Mouse (Mus musculus): Measurements from ENCODE around the gene Arpp21.

Gene Arpp21

DNA sequence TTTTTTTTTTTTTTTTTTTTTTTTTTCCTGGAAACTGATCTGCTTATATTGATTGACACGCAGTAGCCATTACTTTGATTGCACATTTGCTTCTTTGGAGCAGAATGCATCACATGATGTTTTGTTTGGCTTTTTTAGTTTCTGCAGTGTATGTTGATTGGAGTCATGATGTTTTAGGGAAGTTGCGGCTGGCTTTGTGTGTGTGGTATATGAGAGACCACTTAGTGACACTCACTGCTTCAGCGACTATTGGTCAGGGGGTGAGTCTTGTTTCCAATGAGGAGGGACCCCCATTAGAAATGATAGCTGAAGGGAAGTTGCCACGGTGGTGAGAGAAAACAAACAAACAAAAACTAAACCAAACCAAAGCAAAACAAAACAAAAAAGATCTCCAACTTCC is 55.7 kb downstream of the Arpp21 start:
- DNase-seq (ENCODE audit: low read depth, low spot score) = no peak

DNA sequence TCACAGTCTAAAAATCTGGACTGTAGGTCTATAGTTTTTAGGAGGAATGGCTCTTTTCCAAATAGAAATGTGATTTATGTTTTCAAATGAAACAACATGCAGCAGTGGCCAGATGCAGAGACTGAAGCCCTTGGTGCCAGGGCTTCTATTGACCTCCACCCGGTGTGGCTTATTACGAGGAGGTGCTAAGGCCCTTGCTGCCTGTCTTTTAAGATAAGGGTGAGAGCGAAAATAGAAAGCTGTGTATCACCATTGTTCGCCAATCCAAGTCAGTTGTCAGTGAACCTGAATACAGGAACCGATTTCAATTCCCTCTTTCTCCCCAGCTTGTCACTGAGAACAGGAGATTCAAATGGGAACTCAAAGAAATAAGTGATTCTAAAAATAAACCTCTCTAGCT is 57.3 kb downstream of the Arpp21 start:
- no peak for DNase-seq (ENCODE audit: low read depth, low spot score)

DNA sequence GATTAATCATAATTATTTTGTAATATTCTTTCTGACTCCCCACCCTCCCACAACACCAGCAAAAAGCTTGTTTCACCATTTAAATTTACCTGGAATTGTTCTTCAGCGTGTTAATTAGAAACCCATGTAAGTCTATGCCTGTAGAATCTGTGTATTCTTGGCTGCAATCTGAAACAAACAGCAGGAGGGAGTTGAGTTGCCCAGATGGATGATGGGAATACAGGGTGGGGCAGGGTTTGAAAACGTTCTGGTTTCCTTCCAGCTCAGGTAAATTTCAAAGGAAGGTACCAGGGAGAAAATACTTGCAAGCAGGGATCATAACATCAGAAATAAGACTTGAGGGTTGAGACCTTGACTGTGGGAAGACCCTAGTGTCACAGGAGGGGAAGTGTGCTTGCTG is 58.2 kb downstream of the Arpp21 start:
- DNase-seq (ENCODE audit: low read depth, low spot score) = no peak

DNA sequence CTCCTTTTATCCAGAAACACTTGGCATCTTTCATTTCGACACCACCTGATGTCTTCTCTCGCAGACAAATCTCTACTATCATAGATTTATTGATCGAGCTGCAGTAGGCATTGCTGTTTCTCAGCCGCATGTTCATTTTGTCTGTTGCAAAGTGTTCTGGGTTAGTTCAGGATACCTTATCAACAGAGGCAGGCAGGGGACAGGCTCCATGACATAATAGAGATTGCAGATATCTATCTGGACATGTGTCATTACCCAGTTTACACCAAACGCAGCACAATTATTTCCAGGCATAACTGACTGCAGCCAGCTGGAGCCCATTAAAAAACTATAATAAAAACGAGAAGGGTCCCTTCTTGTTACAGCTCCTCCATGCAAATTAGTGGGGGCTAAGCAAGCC is 59.4 kb downstream of the Arpp21 start:
- DNase-seq (ENCODE audit: low read depth, low spot score) = no peak

DNA sequence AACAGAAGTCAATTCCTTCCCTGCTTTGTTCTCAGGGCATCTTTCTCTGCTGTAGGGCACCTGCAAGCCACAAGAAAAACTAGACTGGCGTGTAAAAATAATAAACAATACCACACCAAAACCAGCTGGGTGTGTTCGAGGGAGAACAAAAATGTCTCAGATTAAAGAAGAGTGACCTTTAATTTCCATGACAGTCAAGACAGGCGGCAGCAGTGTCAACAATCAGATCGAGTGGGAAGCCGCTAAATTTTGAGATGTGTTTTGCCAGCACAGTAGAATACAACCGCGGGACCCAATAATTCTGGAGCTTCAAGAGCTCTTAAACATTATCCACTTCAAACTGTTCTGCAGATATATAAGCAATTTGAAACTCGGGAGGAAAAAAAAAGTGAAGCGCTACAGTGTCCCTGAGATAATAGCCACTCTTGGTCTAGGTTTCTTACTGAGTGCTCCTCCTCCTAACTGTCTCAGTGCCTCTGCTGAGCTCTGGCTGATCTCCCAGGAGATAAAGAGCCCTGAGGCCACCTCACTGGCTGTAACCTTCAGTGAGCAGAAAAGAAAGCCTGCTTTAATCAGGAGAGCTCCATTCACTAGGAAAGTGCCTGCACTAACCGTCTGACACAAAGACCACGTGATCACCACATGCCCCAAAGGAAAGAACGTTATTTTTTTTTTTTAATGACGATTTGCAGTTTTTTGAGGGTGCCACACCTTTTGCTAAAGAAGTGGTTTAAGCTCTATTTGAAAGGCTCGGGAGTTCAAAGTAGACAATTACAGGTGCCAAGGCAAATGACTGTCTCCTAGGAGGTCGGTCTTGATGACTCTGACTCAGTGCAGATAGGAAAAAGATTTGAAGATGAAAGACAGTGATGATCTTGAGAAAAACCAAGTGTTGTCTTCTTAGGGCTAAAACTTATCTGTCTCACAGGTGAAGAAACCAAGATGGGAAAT is 61.1 kb downstream of the Arpp21 start:
- no peak for DNase-seq (ENCODE audit: low read depth, low spot score)

DNA sequence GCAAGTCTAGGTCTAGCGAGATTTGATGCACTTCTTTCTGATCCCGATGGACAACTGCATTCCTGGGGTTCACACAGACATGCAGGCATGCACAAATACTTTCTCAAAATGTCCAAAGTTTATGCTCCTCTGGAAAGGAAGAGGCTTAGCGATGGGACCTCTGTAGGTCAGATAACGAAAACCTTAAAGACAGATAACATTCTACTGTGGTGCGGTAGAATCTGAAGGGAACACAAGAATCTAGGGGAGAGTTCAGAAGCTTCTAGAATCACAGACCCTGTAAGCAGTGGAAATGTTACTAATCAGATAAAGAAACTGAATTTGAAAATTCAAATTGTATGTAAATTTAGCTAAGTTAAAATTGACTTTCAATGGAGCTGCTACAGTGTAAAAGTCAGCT is 62.0 kb downstream of the Arpp21 start:
- no peak for DNase-seq (ENCODE audit: low read depth, low spot score)

DNA sequence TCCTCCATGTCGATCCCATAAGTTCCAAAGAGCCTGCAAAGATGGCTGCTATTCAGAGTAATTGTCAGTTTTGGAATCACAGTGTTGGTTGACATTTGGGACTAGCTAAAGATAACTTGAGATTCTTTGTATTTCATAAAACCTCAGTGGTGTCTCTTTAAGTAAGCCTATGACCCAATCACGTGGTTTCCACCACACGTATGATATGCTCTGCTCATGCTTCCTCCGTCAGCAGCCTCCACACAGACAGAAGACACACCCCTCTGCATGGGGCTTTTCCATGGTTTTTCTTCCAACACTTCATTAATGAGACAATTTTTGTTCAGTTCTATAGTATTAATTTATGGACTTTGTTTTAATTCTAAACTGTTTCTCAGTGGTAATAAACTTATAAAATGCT is 71.1 kb downstream of the Arpp21 start:
- DNase-seq (ENCODE audit: low read depth, low spot score) = no peak

DNA sequence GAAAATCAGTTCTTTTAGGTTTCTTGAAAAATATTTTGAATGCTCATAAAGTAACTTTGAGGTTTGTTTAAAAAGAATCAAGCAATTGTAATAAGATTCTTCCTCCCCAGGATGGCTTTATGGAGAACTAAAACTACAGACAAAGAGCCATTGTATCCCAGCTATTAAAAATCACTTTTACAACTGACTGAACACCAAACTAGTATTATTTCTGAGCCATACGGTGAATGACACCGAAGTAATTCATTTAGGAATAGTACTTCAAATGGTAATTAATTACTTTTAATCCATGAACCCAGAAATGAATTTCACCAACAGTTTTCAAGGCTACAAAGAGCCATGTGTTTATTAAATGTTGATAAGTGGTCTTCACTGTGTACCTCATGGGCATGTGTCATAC is 74.8 kb downstream of the Arpp21 start:
- no peak for DNase-seq (ENCODE audit: low read depth, low spot score)

DNA sequence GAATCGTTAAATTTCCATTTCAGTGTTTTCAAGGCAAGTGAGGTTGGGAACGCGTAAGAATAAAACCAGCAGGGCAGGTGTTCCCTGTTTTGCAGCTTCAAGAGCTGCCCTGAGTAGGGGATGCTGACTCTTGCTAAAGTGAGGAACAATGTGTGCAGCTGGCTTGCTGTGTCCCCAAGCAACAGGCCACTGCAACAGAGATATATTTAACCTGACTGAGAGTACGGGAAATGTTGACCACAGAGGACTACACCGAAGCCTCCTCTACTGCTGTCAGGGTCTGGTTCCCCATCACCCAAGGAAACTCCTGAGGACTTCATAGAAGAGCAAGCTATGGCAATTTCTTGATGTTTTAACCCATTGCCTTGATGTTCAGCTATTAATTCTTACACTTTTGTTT is 81.8 kb downstream of the Arpp21 start:
- DNase-seq (ENCODE audit: low read depth, low spot score) = no peak

DNA sequence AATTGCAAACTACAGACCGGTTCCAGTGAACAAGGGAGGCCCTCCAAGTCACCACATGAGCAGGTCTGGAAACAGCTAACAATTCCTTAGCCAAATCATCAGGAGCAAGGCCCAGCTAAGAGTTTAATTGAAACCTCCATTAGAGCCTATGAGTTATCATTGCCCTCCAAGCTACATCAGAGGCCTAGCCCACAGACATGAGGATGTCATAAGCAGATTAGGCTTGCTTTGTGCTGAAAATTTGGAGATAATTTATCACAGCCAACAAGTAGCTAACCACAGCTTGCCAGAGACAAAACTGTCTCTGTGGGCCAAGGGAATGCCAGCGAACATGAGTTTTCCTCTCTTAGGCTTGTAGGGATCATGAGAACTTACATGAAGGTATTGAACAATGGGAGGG is 83.0 kb downstream of the Arpp21 start:
- DNase-seq (ENCODE audit: low read depth, low spot score) = no peak

DNA sequence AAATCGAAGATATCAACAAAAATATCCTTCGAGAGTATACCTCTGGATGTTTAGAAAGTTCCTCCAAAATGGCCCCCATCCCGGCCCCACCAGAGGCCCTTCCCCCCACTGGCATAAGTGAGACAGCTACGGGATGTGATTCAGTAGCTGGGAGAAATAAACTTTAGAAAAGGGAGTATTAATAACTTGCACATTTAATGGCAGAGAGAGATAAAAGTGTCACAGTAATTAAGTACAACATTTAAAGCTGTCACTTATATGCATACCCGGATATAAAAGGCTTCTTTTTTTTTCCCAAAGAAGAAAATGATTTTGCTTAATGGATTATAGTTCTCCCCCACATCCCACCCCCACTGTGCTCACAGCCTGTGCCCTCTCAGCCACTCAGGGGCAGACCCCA is 84.6 kb downstream of the Arpp21 start:
- no peak for DNase-seq (ENCODE audit: low read depth, low spot score)

DNA sequence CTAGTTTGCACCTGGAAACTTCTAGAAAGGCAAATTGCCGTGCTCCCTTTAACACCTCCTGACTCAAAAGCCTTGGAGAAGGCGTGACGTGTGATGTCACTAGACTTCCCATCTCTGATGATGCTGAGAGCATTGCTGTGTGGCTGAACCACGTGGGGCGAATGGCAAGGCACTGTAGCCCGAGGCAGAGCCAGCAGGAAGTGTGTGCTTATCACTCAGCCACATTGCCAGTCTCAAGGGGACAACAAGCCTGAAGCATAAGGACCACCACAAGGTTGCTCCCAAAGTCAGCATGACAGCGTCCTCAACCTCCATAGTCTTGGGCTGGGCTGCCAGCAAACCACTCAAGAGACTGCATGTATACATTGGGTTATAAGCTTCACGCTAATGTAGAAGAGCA is 95.1 kb downstream of the Arpp21 start:
- DNase-seq (ENCODE audit: low read depth, low spot score) = no peak

DNA sequence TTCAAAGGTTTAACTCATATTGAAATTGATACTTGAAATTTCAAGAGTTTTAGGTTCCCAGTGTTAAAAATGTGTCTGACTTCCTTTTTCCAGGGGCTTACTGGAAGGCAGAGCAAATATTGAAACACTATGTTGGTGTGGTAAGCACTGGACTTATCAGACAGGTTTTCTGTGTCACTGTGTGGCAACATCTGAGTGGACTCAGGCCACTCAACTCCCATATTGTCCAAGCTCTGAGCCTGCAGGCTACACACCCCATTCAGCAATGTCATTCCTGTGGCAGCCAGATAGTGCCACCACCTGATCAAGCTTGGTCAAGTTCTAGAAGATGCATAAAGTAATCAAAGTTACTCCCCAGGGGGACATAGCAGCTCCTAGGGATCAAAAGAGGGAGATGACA is 97.9 kb downstream of the Arpp21 start:
- no peak for DNase-seq (ENCODE audit: low read depth, low spot score)

DNA sequence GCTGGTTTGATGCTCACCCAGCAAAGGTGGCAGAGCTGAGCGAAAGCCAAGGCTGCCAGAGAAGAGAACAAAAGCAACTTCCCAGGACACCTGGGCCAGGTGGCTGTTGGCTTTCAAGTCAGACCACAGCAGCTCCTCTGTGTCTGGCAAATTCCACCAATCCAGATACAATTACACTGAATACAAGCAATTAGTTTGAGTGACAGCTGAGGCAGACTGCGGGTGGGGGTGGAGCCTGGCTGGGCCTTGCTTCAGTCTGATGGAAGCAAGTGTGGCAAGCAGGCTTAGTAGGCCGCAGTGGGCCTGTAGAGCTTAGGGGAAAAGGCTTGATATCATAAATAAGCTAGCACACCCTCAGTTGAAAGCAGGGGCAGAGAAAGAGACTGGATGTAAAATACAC is 104.9 kb downstream of the Arpp21 start:
- no peak for DNase-seq (ENCODE audit: low read depth, low spot score)

DNA sequence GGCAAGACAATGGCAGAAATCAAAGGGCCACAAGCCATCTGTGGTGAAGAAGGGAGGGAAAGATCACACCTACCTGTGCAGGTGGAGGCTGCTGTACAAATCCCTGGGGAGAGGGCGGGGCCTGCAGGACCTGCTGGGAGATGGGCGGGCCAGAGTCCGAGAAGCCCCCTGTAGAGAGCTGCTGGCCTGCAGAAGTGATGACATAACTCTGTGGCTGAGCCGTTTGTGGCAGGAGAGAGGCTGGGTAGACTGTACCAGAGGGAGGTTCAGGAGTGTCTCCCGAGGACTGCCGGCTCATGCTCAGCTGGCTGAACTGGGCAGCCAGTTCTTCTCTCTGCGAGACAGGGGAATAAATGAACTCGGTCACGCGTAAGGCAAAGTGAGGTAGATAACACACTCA is 111.1 kb downstream of the Arpp21 start:
- no peak for DNase-seq (ENCODE audit: low read depth, low spot score)

DNA sequence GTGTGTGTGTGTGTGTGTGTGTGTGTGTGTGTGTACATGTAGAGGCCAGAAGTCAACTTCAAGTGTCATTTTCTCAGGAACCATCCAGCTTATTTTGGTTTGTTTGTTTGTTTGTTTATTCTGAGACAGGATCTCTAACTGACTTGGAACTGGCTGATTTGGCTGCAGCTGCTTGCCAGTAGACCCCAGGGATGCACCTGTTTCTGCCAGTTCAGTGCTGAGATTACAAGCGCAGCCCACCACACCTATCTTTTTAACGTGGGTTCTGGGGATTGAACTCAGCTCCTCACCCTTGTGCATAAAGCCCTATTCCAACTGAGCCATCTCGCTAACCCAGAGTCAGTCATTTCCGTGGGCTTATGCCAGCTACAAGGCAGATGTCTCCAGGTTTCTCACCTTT is 111.6 kb downstream of the Arpp21 start:
- no peak for DNase-seq (ENCODE audit: low read depth, low spot score)

DNA sequence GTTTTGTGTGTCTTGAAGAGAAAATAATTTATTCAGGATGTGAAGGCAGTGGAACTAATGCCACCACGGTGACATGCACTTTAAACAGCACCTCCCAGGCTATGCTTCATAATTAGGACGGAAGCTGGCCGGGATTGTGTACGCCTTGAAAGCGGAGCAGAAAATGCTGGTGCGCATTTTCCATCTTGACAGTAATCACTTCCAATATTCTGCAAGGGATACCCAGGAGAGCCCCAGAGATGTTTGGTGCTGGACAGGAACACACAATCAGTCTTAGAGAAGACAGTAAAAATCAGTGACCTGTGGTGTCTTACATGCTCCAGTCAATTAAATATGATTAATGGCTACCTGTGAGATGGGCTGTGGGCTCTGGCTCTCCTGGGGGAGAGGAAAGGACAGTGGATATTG is 112.3 kb downstream of the Arpp21 start:
- DNase-seq (ENCODE audit: low read depth, low spot score) = no peak

DNA sequence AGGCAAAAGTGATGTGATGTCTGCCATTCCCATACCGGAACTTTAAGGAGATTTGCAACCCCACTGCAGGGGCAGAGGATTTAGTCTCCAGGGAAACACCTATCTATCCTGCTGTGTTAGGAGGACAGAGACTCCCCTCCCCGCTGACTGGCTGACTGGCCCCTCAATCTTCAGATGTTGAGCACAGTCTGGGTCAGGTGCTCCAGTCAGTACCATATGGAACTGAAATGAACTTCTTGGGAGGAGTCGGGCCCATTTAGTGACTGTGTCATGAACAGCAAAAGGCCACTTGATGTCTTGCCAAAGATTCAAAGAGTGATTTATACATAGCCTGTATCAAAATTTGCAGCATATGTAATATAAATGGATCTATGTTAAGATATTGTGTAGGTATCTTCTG is 116.2 kb downstream of the Arpp21 start:
- DNase-seq (ENCODE audit: low read depth, low spot score) = no peak

DNA sequence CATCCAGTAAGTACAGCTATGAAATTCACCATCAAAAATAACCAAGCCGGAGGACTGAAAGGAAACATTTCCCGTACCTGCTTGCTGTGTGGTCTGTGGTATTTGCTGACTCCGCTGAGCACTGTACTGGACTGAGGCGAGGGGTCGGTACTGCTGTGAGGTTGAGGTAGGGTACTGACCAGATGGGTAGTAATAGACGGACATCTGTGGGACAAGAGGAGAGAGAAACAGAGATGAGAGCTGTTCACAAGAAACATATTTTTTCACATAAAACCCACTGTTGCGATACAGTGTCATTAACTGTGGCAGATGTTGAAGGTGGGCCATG is 116.7 kb downstream of the Arpp21 start:
- DNase-seq (ENCODE audit: low read depth, low spot score) = no peak

DNA sequence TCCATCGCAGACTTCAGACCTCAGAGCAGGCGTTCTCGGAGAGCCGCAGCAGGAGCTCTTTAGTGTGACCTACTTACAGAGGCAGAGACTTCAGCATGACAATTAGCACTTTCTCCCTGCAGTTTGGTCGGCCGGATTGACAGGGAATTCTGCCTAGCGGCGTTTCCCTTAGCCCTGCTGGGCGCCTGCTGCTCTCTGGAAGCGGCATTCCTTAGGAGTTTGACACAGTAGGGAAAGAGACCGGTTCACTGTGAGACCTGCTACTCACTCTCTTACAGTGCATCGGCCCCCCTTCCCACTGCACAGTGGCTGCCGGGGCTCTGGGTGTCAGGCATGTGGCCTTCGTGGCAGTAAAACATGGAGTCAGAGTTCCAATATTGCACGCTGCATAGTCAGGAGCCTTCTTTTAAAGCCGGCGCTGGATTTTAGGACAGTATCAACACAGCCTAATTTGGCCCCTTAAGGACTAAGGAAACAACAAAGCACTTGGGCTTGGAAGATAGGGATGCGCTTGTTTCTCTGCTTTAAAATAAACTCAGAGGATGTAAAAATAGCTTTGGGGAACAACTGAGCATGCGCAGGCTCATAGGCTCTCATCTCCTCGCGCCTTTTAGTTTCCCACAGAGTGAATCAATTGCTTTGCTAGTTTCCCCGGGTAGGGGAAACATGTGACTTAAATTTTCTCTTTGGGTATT is 117.2 kb downstream of the Arpp21 start:
- no peak for DNase-seq (ENCODE audit: low read depth, low spot score)

DNA sequence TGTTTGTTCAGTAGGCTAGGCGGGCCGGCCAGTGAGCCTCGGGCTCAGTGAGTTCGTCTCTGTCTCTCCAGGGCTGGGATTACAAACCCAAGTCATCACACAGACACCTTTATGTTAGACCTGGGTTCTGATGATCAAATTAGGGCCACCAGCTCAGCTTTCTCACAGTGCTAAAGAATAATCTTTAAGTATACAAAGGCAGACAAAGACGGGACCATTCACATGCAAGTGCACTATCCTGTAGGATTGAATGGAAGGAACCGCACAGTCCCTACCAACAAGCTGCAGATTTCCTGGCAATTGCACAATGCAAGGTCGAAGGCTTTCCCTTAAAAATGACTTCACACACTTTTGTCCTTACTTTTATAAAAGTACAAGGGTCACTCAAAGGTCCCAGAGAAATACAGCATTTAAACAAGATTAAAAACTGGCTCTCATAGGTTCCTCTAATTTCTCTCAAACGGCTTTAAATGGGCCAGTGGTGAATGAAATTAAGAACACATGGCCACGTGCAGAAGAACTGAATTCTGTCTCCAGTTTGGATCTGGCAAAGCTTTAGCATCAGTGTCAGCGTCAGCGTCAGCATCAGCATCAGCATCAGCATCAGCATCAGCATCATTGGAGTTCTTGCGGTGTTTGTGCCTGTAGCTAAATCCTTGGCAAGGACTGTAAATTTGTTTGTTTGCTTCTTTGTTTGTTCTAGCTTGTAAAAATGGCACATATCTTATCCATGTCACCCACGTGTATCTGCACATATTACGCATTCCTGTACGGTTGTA is 117.9 kb downstream of the Arpp21 start:
- DNase-seq (ENCODE audit: low read depth, low spot score) = no peak

DNA sequence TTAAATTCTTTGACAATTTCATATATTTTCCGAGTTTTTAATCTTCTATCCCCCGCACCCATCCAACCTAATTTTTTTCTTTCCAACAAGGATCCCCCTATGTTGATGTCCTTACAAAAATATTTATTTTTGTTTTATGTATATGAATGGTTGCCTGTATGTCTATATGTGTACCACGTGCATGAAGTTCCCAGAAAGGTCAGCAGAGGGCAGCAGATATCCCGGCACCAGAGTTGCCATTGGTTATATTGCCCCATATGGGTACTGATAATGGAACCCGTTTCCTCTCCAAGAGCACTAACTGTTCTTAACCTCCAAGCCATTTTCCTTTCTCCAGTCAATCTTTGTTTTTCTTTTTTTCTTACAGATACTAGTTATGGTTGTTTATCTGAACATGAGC is 124.1 kb downstream of the Arpp21 start:
- DNase-seq (ENCODE audit: low read depth, low spot score) = no peak

DNA sequence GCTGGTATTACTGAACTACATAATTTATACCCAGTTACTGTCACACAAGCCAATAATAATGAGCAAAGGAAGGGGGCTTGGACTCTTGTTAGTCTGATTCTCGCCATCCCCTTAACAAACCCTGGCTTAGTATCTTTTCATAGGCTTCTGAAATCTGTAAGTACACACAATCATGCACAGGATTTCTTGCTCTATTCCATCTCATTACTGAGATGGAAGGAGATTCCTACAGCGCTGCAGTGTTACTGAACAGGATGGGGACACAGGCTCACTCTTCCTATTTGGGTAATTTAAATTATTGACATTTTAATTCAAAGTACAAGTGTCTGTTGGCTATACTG is 132.9 kb downstream of the Arpp21 start:
- no peak for DNase-seq (ENCODE audit: low read depth, low spot score)
